Mouse (Mus musculus) urinary bladder, adult 18-20 months (tissue): ENCODE measurements around the gene Spns1.

Source experiments
- DNase-seq, 2 experiments: peaks; one replicate each; pipeline ENCODE4 v3.0.0; 2022; ENCODE audit warnings: low spot score in 2 of 2, mixed read lengths in 2 of 2

Gene Spns1

GRCm38 (mm10) chr7:126369393-126369792 lies 7.9 kb downstream of the Spns1 start, which contains the start of gene Lat:
Lat (minus strand) TSS chr7:126369570.
- no peak for DNase-seq

- no peak for DNase-seq
Observed at GRCm38 (mm10) chr7:126368367-126368766, 8.9 kb downstream of the Spns1 start.

- DNase-seq: no peak
Observed at GRCm38 (mm10) chr7:126367636-126368035, 9.6 kb downstream of the Spns1 start.

DNA sequence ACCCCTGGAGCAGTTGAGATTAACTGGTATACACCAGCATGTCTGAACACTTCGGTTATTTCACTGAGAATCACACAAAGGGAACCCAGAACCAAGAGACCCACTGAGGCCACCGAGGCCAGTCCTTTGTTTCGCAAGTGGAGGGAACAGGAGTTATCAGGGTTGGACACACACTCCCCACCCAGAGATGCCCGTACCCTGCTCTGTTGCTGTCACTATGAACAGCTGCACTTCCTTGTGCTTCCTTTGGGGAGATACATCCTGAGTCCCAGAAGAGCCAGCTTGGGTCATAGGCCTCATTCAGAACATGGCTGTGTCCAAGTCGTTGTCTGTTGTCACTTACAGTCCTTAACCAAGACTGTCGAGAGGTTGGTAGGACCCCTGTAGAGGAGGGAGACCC lies 14.2 kb downstream of the Spns1 start:
- DNase-seq: no peak

DNA sequence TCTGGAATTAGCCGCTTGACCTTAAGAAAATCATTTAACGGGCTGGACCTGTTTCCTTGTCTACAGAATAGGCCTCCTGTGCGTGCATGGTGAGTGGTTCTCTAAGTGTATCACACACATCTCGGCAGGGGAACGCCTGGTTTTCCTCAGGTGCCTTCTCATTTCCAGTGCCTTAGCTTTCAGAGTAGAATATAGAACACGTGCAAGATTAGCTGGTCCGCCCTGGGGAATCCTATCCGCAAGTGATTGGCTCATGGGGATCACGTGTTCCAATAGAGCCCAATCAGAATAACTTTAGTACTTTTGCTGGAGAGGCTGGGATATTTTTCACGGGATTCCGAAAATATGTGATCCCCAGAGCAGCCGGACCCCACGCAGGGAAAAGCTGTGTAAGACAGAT lies 18.2 kb downstream of the Spns1 start:
- DNase-seq: no peak

- no peak for DNase-seq
Observed at GRCm38 (mm10) chr7:126358413-126358812, 18.8 kb downstream of the Spns1 start.

DNA sequence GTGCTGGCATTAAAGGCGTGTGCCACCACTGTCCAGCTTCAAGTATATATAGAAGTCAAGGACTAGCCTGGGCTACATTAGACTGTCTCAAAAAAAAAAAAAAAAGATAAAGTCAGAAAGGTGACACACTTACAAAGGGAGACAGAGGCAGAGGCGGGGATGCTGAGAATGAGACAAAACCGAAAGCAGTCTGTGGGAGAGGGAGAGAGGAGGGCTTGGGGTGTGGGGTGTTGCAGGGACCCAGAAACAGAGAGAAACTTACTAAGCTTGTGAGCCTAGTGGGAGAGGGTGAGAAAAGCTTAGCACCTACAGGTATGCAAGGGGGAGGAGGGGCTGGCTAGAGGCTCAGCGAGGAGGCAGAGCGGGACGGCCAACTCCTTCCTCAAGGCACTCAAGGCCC lies 19.4 kb downstream of the Spns1 start:
- no peak for DNase-seq

DNA sequence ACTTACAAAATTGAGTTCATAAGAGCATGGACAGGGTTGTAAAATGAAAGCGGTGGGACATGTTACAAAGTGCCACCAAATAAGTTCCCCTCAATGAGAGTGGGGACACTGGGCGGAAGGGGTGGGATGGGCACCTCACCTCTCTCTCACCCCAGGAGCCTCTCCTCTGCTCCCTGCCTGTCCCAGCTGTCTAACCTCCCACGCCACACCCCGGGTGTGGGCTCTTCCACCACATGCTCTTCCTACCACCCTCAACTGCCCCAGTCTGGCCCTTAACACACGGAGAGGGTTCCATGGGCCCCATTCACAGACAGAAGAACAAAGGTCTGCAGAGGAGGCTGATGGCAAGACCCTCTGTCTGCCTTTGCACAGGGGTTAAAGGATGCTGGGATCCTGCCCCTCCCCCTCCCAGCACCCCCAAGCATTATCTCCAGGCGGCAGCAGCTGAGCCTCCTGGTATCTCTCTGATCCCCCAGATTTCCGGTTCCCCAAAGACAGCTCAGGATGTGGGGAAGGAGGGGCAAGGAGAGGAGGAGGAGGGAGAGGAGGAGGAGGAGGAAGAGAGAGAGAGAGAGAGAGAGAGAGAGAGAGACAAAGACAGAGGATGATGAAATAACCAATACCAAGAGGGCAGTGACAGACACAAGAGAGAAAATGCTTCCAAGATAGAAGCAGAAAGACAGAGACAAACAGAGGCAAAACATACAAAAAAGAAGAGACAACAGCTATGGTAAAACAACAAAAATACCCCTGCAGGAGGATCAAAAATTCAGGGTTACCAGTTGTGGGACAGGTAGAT lies 20.3 kb downstream of the Spns1 start:
- no peak for DNase-seq

DNA sequence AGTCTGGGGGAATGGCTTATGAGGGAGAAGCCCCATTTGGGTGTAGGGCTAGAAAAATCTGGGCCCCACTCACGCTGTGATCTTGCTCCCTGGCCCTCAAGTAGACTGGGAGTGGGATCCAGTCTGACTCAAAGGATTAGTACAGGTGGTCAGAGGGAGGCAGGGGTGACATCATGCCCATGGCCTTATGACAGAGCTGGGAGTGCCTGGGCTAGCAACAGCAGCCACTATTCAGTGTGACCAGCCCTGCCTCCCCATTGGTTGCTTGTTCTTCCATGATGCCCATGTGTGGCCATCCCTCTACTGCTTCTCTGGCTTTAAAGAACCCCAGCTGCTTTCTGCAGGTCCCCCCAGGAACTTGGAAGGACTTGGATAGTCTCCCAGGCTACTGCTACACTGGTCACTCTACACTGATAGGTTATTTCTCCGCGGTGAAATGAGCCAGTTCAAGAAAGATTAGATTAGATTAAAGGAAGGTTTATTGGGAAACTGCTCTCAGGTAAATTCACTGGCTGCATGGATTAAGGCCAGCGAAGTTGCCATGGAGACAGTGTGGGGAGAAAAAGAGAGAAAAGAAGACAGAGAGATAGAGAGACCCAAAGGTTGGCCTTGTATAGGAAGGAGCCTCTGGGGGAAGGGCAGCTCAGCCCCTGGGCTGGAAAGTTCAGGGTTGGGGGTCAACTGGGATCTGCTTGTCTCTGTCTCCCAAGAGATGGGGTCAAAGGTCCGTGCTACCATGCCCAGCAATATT lies 21.2 kb downstream of the Spns1 start:
- no peak for DNase-seq

GRCm38 (mm10) chr7:126354738-126355614 lies 22.3 kb downstream of the Spns1 start:
- DNase-seq: no peak

DNA sequence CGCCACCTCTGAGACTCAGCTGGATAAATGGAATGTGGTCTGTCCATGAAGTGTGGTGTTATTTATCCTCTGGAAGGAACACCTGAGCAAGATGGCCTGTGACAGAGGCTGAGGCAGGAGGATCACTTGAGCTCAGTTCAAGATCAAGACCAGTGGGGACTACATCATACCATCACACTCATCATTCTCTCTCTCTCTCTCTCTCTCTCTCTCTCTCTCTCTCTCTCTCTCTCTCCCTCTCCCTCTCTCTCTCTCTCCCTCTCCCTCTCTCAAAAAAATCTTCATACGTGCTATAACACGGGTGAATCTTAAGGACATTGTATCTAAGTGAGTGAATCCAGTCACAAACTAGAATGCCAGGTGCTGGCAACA lies 23.3 kb downstream of the Spns1 start:
- no peak for DNase-seq

DNA sequence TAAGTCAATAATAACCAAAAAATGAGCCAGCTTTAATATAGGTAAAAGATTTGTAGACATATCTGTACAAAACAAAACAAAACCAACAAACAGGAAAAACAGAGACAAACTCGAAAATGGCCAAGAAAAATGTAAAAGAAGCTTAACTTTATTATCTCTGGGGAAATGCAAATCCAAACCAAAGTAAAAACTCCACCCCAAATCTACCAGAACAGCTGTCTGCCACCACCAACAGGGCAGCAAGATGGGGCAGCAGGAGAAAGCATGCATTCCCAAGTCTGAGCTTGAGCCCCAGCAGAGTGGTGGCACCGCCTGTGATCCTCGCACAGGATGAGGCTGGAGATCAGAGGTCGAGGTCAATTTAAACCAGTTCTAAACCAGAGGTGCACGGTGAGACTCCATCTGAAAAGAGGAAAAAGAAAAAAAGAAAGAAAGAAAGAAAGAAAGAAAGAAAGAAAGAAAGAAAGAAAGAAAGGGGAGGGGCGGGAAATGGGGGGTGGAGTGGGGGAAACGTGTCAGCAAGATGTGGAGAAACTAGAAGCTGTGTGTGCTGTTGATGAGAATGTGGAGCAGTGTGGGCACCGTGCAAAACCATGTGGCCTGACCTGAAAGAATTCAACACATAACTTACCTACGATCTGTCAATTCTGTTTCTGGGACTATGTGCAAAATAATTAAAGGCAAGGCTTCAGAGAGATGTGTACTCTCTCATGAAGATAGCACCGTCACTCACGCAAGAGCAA lies 23.8 kb downstream of the Spns1 start:
- DNase-seq: no peak

DNA sequence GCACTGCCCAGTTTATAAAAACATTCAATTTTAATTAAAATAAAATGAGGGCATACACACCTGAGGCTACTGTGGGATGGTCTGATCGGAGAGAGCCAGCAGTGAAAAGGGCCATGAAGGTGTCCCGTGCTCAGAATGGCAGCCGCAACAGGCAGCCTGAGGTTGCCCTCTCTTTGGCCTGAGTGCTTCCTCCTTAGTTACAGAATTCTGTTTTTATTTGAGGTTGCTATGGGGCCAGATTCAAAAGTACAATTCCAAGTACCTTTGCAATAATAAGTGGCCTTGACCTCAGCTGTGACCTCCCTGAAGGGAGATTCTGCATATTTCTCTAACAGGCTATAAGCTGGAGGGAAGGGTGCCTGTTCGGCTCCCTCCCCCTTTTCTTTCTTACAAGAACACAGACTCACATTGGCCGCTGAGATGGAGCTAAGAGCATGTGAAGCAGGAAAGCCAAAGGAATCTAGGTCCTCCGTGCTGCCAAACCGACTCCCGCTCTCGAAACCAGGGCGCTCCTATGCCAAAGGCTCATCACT lies 25.8 kb downstream of the Spns1 start:
- no peak for DNase-seq

DNA sequence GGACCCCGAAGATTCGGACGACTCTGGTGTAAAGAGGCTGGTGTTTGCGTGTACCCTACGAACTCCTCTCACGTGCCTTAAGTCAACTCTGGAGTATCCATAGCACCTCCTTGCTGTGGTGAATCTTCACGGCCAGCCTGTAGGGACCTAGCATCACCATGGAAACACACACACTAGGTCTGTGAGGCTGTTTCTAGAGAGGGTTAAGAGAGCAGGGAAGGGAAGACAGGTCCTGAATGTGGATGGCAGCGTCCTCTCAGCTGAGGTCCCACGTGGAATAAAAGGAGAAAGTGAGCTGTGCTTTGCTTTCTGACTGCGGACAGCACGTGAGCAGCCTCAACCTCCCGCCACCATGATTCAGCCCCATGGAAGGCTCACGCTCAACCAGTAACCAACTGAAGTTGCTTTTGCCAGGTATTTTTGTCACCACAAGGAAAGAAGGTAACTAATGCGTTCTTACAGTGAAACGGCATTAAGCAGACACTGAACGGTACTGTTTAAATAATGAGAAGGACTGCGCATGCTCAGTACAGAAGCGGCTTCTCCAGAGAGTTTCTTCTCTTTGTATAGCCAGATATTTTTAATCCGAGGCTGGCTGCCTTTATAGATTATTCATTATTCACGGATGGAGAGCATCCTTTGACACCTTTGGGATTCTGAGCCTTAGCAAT lies 26.4 kb downstream of the Spns1 start:
- no peak for DNase-seq

DNA sequence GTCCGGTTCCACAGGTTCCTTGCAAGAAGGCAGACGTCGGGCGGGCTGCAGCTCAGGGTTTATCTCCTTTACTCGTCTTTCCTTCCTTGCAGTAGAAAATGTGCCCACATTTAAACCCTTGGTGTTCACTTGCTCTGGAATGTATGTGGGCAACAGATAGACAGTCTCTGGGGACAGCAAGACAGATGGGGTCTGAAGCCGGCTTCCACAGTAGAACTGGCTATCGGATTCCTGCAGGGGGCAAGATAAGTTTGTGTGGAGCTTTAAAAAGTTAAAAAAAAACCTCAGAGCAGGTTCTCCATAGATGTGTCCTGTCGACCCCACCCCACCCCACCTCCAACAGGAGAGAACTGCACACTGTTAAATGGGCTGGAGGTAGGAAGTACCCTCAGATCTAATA lies 29.0 kb downstream of the Spns1 start:
- DNase-seq: no peak

DNA sequence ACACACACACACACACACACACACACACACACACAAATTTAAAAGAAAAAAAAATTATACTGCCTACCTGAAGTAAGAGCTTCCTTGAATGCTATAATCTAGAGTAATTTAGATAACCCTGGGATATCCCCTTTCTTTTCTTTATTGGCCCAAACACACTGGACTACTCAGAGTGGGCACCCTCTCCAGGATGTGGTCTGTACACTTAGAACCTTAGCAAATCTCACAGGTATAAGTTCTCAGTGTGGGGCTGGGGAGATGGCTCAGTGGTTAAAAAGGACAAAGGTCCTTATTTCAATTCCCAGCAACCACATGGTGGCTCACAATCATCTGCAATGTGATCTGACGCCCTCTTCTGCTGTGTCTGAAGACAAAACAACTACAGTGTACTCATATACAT lies 30.2 kb downstream of the Spns1 start:
- DNase-seq: no peak

GRCm38 (mm10) chr7:126345969-126346368 lies 31.3 kb downstream of the Spns1 start:
- no peak for DNase-seq

DNA sequence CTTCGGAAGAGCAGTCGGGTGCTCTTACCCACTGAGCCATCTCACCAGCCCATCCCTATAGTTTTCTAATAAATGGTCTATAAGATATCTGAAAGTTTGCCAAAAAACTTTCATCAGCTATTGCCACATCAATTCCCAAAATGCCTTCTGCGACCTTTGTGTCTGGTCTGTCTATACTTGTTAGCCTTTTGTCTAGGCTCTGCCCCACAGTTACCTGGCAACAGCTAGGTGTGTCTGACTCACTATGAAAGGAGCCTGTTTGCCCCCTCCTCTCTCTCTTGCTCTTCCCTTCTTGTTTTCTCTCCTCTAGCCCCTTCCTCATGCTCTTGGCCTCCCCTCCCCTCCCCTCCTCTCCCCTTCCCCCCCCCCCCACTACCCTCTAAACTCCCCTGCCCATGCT lies 31.7 kb downstream of the Spns1 start:
- no peak for DNase-seq

GRCm38 (mm10) chr7:126340896-126341295 lies 36.4 kb downstream of the Spns1 start:
- no peak for DNase-seq

DNA sequence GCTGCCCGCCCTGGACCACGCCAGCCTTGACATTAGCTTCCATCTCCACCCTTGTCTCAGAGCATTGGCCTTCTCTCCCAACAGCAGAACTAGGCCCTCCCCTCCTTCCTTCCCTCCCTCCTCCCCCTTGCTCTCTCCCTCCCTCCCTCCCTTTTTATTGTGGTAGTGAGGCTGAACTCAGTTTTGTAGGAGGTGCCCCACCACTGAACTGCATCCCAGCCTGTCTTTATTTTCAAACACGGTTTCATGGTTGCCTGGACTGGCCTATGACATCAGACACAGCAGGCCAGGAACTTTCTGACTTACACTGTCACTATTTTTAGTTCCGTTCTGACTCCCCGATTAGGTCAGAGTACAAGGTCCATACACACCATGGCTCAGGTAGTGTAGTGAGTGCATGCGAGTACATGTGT lies 37.0 kb downstream of the Spns1 start:
- DNase-seq: no peak

GRCm38 (mm10) chr7:126339521-126339971 lies 37.7 kb downstream of the Spns1 start:
- no peak for DNase-seq
